Mouse (Mus musculus): ENCODE measurements around the gene 5730596B20Rik.

Gene 5730596B20Rik

GRCm38 (mm10) chr6:52177061-52177735, at the start of gene 5730596B20Rik:
Gene 5730596B20Rik, plus strand, starts transcription at chr6:52177498.
- no peak for DNase-seq (ENCODE audit: low read depth, low spot score)

- DNase-seq (ENCODE audit: low read depth, low spot score) = no peak
Measured at GRCm38 (mm10) chr6:52137841-52138535, 39.3 kb upstream of the 5730596B20Rik start.

GRCm38 (mm10) chr6:52138576-52138975, 38.7 kb upstream of the 5730596B20Rik start:
- DNase-seq (ENCODE audit: low read depth, low spot score) = no peak

- DNase-seq (ENCODE audit: low read depth, low spot score) = no peak
Measured at GRCm38 (mm10) chr6:52139115-52139514, 38.2 kb upstream of the 5730596B20Rik start.

GRCm38 (mm10) chr6:52150401-52150966, 26.8 kb upstream of the 5730596B20Rik start:
- no peak for DNase-seq (ENCODE audit: low read depth, low spot score)

GRCm38 (mm10) chr6:52151571-52151970, 25.7 kb upstream of the 5730596B20Rik start:
- no peak for DNase-seq (ENCODE audit: low read depth, low spot score)

GRCm38 (mm10) chr6:52152226-52153193, 24.8 kb upstream of the 5730596B20Rik start:
- DNase-seq (ENCODE audit: low read depth, low spot score) = no peak

GRCm38 (mm10) chr6:52153270-52153669, 24.0 kb upstream of the 5730596B20Rik start:
- no peak for DNase-seq (ENCODE audit: low read depth, low spot score)

- no peak for DNase-seq (ENCODE audit: low read depth, low spot score)
Measured at GRCm38 (mm10) chr6:52154044-52154443, 23.3 kb upstream of the 5730596B20Rik start.

GRCm38 (mm10) chr6:52155471-52155870, 21.8 kb upstream of the 5730596B20Rik start:
- DNase-seq (ENCODE audit: low read depth, low spot score) = no peak

GRCm38 (mm10) chr6:52156551-52157200, 20.6 kb upstream of the 5730596B20Rik start:
- no peak for DNase-seq (ENCODE audit: low read depth, low spot score)

- DNase-seq (ENCODE audit: low read depth, low spot score) = no peak
Measured at GRCm38 (mm10) chr6:52157466-52158275, 19.6 kb upstream of the 5730596B20Rik start.

GRCm38 (mm10) chr6:52158276-52159051, 18.8 kb upstream of the 5730596B20Rik start, which contains the start of gene Hoxa1:
Gene Hoxa1, minus strand, starts transcription at chr6:52158317.
- peak; percentile 95 for DNase-seq (ENCODE audit: low read depth, low spot score)

GRCm38 (mm10) chr6:52159164-52159761, 18.0 kb upstream of the 5730596B20Rik start:
- DNase-seq (ENCODE audit: low read depth, low spot score) = peak; percentile 74

- peak; percentile 87 for DNase-seq (ENCODE audit: low read depth, low spot score)
Measured at GRCm38 (mm10) chr6:52159979-52160378, 17.3 kb upstream of the 5730596B20Rik start.

- DNase-seq (ENCODE audit: low read depth, low spot score) = no peak
Measured at GRCm38 (mm10) chr6:52160511-52161335, 16.6 kb upstream of the 5730596B20Rik start.

GRCm38 (mm10) chr6:52161336-52162092, 15.8 kb upstream of the 5730596B20Rik start:
- DNase-seq (ENCODE audit: low read depth, low spot score) = no peak
